Mouse (Mus musculus) kidney, postnatal 0 days (tissue): Measurements from ENCODE around the gene Grm4. TPM values are rescaled to one million over a fixed set of nuclear protein-coding genes. Genes with fewer than 3 reads are reported as not detected.
"Not testable (repeated sequence)": the region's sequence is repeated elsewhere in the genome, so short reads cannot be mapped to it uniquely, and the experiment has no call there.

Source experiments
- ATAC-seq: fragments of 200-750 bp; cut with Nextera tagmentation; replicated peaks from 2 replicates; pipeline ENCODE4 v1.8.0; 2017; ENCODE audit warnings: low read depth, moderate number of reproducible peaks, moderate TSS enrichment, moderate library complexity; ENCODE audit not compliant: low FRiP score
- DNase-seq: peaks from one replicate; pipeline ENCODE4 v3.0.0-alpha.2; 2016; ENCODE audit warnings: low spot score
- H3K27ac ChIP-seq: fragments of 300-500 bp; sonication (generic); 2 replicates; pipeline ENCODE4 v1.5.1; 2014; ENCODE audit warnings: mild to moderate bottlenecking
- H3K27me3 ChIP-seq: fragments of 300-500 bp; sonication (generic); 2 replicates; pipeline ENCODE4 v1.6.1; 2014; ENCODE audit warnings: low read length, mixed read lengths; ENCODE audit not compliant: insufficient read depth
- H3K36me3 ChIP-seq: fragments of 300-500 bp; sonication (generic); 2 replicates; pipeline ENCODE4 v1.6.1; 2014; ENCODE audit warnings: low read length, mixed read lengths; ENCODE audit not compliant: insufficient read depth
- H3K4me1 ChIP-seq: fragments of 300-500 bp; sonication (generic); replicated peaks from 2 replicates; pipeline ENCODE4 v1.6.1; 2014; ENCODE audit warnings: antibody characterized with exemption, low read length, mixed read lengths; ENCODE audit not compliant: insufficient read depth
- H3K4me2 ChIP-seq: fragments of 300-500 bp; sonication (generic); 2 replicates; pipeline ENCODE4 v1.6.1; 2014; ENCODE audit warnings: mild to moderate bottlenecking, low read length, moderate library complexity, mixed read lengths
- H3K4me3 ChIP-seq: fragments of 300-500 bp; sonication (generic); replicated peaks from 2 replicates; pipeline ENCODE4 v1.5.1; 2014; ENCODE audit warnings: low read depth, low read length
- H3K9ac ChIP-seq: fragments of 300-500 bp; sonication (generic); 2 replicates; pipeline ENCODE4 v1.6.1; 2014; ENCODE audit warnings: low read depth, low read length
- H3K9me3 ChIP-seq: fragments of 300-500 bp; sonication (generic); replicated peaks from 2 replicates; pipeline ENCODE4 v1.6.1; 2016; ENCODE audit warnings: low read length, inconsistent platforms, mixed read lengths
- CTCF ChIP-seq: IDR thresholded peaks from 2 replicates; pipeline ENCODE4 v1.5.1; 2016; ENCODE audit warnings: antibody characterized with exemption, low read depth, mild to moderate bottlenecking, moderate library complexity
- WGBS: fragments of 180-500 bp; shearing (Covaris S2); extraction: QIAGEN DNeasy Blood & Tissue Kit; methylation state at CpG from one replicate; pipeline ENCODE4 v1.1.7; 2014; 5-methylcytosine and 5-hydroxymethylcytosine counted together
- polyA plus RNA-seq: library from polyadenylated mRNA; unstranded; fragments of >200 nt; fragmentation: Nextera tagmentation; extraction: Ambion mirVana; gene quantifications from 2 replicates; pipeline ENCODE4 v1.2.1, GENCODE M21; 2015

Gene Grm4
- polyA plus RNA-seq, 1 experiment from 2014 or later, result 1.3 TPM

- Histone ChIP-seq H3K27me3 (no peaks in the 10 kb centered on the region), H3K9ac (no peak overlapping the region), H3K4me2 (no peak overlapping the region), H3K36me3 (no peaks in the 10 kb centered on the region), H3K4me3 (no peak overlapping the region), H3K27ac (no peak overlapping the region), H3K4me1 (peaks cover 10% of the 10 kb centered on the region), H3K9me3 (no peaks in the 10 kb centered on the region)
- no peak for ATAC-seq
- no peak for TF ChIP-seq CTCF
- DNase-seq, result no peak
- WGBS, result 70% methylated on average over 13 of the region's 13 CpGs
Observed at GRCm38 (mm10) chr17:27389221-27390000, 131.8 kb downstream of the Grm4 start.

- Histone ChIP-seq H3K9ac (no peak overlapping the region), H3K4me1 (peaks cover 10% of the 10 kb centered on the region), H3K4me2 (no peak overlapping the region), H3K27me3 (no peaks in the 10 kb centered on the region), H3K27ac (no peak overlapping the region), H3K4me3 (no peak overlapping the region), H3K9me3 (no peaks in the 10 kb centered on the region), H3K36me3 (no peaks in the 10 kb centered on the region)
- TF ChIP-seq CTCF, result no peak
- 0 out of 2 replicates have a peak, but pooled peaks have one; percentile 2 for ATAC-seq
- DNase-seq, result peak; percentile 43
- 59% methylated on average over 1 of the region's 1 CpGs for WGBS
Observed at GRCm38 (mm10) chr17:27386438-27386837, 134.8 kb downstream of the Grm4 start.

GRCm38 (mm10) chr17:27385513-27386261 is 135.5 kb downstream of the Grm4 start:
- no peak for TF ChIP-seq CTCF
- no peak overlapping the region for H3K9ac ChIP-seq
- no peak overlapping the region for H3K4me2 ChIP-seq
- ATAC-seq (peak; percentile 29; the same call in 1 of the 2 replicates), DNase-seq (peak; percentile 22)
- H3K27ac ChIP-seq, result no peak overlapping the region
- no peaks in the 10 kb centered on the region for H3K27me3 ChIP-seq
- H3K4me1 ChIP-seq, result peaks cover 10% of the 10 kb centered on the region
- H3K4me3 ChIP-seq, result no peak overlapping the region
- no peaks in the 10 kb centered on the region for H3K9me3 ChIP-seq
- no peaks in the 10 kb centered on the region for H3K36me3 ChIP-seq
- WGBS, result 34% methylated on average over 17 of the region's 17 CpGs

- Histone ChIP-seq H3K36me3 (no peaks in the 10 kb centered on the region), H3K9me3 (no peaks in the 10 kb centered on the region), H3K4me2 (no peak overlapping the region), H3K27me3 (no peaks in the 10 kb centered on the region), H3K4me1 (peaks cover 10% of the 10 kb centered on the region), H3K27ac (no peak overlapping the region), H3K4me3 (no peak overlapping the region), H3K9ac (no peak overlapping the region)
- 67% methylated on average over 11 of the region's 11 CpGs for WGBS
- DNase-seq (no peak), ATAC-seq (no peak)
- TF ChIP-seq CTCF, result no peak
Observed at GRCm38 (mm10) chr17:27382916-27383315, 138.3 kb downstream of the Grm4 start.

GRCm38 (mm10) chr17:27380911-27381459 is 140.2 kb downstream of the Grm4 start:
- not testable (repeated sequence) for H3K27me3 ChIP-seq, H3K27ac ChIP-seq, H3K4me2 ChIP-seq, DNase-seq, H3K36me3 ChIP-seq, H3K9me3 ChIP-seq, H3K4me1 ChIP-seq, H3K4me3 ChIP-seq, H3K9ac ChIP-seq
- 41% methylated on average over 9 of the region's 9 CpGs for WGBS
- ATAC-seq, result peak; percentile 78

DNA sequence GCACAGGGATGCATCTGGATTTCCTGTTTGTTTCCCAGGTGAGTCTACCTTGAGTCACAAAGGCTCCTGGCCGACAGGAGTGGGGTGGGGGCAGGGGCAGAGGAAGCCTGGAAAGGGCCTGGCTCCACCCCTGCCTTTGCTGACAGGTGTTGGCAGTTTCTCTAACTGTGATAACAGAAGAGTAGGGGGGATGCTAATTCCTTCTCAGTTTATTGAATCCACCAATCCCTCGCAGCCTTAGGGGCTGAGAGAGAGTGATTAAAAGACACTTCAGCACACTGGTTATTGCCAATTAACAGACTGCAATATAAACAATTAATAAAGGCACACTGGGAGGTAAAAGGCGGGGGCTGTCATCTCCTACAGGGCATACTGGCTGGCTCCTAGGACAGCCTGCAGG is 142.2 kb downstream of the Grm4 start:
- Histone ChIP-seq H3K36me3 (no peaks in the 10 kb centered on the region), H3K4me2 (no peak overlapping the region), H3K4me1 (no peaks in the 10 kb centered on the region), H3K9ac (no peak overlapping the region), H3K27me3 (no peaks in the 10 kb centered on the region), H3K27ac (no peak overlapping the region), H3K4me3 (no peak overlapping the region), H3K9me3 (no peaks in the 10 kb centered on the region; the same call in 1 of the 2 replicates)
- DNase-seq (no peak), ATAC-seq (no peak)
- 39% methylated on average over 3 of the region's 3 CpGs for WGBS
- TF ChIP-seq CTCF, result no peak
